Mouse (Mus musculus): ENCODE measurements at regions not wholly inside any gene's neighbourhood (a gene's known extent, or its start where the extent isn't known, plus 50 kb on each side); places are given as distances from the start of the nearest gene placed in this dataset.
A peak's percentile ranks its signal among the peaks of the same experiment; 100 is the strongest.
"Not testable (repeated sequence)": the region's sequence is repeated elsewhere in the genome, so short reads cannot be mapped to it uniquely, and the experiment has no call there.

DNA sequence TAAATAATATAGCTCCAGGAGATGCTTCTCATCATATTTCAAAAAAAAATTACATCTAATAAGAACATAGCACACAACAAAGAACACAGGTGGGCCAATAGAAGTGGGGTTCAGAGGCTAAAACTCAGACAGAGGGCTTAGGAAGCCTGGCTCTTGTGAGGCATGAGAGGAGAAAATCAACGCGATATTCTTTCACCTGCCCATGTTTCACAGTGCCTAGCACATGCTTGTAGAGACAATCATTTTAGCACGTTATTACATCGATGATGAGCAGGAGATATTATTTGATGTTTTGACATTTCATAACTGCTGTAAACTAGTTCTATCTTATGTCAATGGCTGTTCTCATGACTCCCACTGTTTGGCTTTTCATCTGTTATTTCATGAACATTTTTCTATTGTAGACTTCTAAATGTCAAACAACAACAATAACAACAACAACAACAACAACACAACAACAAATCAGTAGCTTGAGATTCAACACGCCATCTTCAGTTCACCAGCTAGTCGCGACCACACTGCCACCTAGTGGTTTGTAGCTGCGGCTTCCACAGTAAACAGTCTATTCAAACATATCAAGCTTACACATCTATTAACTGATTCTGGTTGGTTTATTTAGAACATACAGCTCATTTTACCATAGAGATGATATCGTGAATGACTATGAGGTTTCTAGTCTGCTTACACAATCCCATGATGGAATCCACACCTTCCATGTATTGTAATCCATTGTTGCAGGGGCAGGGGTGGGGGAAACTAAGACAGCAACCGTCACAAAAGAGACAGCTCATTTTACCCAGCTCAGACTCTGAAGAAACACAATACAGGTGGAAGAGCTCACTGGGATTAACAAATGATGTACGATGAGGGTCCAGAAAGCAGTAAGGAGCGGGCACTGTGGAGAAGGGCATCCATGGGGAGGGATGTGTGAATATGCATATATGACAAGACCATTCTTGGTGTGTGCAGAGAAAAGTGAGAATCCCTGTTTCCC is 60.5 kb upstream of the Tmem200a start:
- peak; percentile 36 for DNase-seq (ENCODE audit: low read depth, low spot score)

- no peak for DNase-seq (ENCODE audit: low read depth, low spot score)
These were observed 73.7 kb upstream of the Tmem200a start for GRCm38 (mm10) chr10:26152586-26152985.

GRCm38 (mm10) chr10:26158786-26159185 is 70.7 kb upstream of the Samd3 start:
- DNase-seq (ENCODE audit: low read depth, low spot score), result no peak

- DNase-seq (ENCODE audit: low read depth, low spot score), result not testable (repeated sequence)
These were observed 68.4 kb upstream of the Samd3 start for GRCm38 (mm10) chr10:26161139-26161538.

DNA sequence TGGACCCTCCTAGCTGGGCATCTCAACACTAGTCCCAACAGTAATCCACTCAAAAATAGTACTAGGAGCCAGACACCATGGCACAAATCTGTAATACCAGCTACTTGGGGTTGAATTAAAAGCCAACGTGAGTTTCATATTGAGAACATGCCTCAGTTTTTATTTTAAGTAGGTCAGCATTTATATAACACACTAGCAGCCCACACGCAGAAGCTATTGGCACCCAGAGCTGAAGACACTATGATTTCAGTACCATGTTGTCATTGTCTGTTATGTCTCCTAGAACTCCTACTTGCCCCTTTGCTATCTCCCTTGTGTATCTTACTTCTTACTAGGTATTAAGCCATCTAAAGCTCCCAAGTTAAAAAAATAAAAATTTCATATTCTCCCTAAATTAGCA is 65.0 kb upstream of the Samd3 start:
- no peak for DNase-seq (ENCODE audit: low read depth, low spot score)

- no peak for DNase-seq (ENCODE audit: low read depth, low spot score)
These were observed 51.9 kb upstream of the Samd3 start for GRCm38 (mm10) chr10:26177591-26177990.

- peak; percentile 47 for DNase-seq (ENCODE audit: low read depth, low spot score)
These were observed 51.2 kb upstream of the Samd3 start for GRCm38 (mm10) chr10:26178356-26178755.

Measured in brain, embryonic 18.5 days (tissue).